Mouse (Mus musculus): ENCODE measurements around the gene Dab2ip.

Gene Dab2ip

DNA sequence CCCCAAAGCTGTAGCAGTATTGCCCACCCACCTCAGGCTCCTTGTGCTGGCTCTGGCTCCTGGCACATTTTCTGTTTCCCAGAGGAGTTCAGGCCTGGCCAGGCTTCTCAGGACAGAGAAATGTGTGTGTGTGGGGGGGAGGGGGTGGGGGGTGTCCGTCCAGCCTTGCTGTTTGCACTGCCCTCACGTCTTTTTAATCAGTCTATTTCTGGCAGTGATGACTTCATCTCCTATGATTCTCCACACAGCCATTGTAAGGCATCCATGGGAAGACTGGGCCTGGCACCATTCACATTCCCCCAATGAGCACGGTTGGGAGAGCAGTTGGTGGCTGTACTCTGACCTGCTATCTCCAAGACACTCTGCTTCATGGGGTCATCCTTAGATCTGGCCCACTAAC, 125.9 kb downstream of the Dab2ip start:
- no peak for DNase-seq (ENCODE audit: low spot score)

DNA sequence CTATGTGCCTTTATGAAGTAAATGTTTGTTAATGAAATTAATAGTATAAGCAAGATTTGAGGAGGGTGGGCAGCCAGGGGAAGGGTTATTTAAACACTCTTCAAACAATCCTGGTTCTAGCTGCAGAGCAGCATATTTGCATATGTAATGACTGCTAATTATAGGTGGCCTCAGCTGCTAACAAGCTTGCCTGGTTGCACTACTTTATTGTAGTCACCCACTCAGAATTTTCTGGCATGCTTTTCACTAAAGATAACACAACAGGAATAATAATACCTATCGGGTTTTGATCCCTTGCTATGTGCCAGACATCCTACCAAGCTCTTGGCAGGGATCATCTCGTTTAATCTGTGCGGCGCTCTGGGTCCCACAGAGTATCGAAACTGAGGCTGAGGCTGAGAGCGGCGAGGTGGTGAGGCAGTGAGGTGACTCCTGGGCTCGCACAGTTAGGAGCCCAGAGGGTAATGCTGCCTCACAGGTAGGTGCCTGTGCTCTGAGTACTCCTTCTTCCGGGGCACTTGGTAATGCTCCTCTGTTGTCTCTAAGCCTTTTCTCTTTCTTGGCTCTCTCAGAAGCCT, 126.8 kb downstream of the Dab2ip start:
- DNase-seq (ENCODE audit: low spot score) = no peak

DNA sequence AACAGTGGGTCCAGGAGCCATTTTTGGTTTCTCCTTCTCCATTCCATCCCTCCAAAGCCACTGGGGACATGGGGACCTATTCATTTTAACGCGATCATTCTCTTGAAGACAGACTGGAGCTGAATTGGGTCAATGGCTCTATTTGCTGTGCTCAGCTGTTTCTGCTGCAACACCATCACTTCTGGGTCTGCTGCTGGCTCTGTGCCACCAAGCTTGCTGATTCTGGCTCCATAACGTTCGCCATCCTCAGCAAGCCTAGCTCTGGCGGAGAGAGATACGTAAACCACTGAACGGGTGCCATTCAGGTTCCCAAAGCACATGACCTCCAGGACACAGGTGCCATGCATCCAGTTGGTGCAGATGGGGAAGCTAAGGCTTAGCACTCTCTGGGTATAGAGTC, 128.0 kb downstream of the Dab2ip start:
- DNase-seq (ENCODE audit: low spot score) = no peak

DNA sequence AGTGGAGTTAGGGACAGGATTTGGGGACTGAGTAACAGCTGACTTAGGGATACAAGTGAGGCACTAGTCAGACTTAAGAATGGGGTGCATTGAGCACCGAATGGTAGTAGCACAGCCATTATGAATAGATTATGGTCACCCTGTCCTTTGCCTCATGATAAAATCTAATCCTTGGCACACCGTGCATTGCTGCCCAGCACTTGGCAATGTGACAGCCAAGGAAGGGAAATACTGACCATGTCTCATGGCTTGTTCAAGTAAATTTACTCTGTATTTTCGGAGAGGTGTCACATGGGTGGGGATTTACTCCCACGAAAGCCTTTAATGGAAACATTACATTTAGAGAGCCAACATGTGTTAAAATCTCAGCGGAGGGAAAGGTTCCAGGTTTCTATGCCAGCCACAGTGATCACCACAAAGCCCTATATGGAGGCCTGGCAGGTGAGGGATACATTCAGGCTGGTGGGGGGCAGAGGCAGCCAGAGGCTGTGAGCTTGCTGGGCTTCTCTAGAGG, 129.5 kb downstream of the Dab2ip start:
- no peak for DNase-seq (ENCODE audit: low spot score)

DNA sequence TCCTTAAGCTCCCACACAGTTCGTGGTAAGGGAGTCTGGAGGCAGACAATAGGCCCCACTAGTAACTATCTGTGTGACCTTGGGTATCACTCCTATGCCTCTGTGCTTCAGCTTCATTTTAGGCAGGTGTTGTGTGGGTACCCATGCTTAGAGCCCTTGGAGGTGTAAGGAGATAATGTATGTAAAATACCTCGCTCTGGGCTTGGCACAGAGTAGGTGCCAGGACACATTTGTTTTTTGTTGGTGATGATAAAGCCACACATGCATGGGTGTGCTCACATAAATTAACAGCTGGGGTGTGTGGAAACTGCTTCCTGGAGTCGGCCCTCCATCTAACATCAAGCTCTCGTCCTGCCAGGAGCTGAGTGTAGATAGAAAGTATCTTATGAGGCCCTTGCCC, 130.1 kb downstream of the Dab2ip start:
- no peak for DNase-seq (ENCODE audit: low spot score)

DNA sequence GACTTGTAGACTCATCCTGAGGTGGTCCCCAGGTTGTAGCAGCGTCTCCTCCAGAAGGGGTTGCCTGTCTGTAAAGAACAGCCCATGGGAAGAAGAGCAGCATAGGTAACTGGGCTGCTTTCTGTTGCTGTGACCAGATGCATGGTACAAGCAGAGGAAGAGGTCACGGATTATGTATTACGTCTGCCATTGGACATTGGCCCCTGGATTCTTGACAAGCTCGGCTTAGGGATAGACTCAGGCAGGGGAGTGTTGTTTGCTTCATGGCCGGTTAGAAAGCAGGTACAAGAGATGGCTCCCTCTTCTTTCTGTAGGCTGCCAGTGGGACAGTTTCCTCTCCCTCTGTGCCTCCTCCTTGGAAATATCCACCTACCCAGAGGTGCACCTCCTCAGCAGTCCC, 130.5 kb downstream of the Dab2ip start:
- no peak for DNase-seq (ENCODE audit: low spot score)

DNA sequence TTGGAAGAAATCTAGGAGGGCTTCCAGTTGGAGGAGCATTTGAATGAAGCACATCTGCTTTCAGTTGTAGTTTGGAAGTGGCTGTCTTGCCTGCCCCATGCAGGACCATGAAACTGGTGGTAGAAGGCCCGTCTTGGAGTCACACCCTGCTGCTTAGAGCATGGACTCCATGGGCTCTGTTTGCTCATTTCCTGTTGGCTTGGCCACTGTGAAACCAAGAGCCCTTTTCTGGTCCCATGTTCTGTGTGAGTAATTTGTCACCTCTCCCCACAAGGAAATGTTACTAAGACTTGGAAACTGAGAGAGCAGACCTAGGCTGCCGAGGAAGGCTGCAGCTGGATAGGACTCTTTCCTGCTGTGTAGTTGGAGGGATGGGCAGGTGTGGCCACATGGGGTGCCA, 131.8 kb downstream of the Dab2ip start:
- no peak for DNase-seq (ENCODE audit: low spot score)

DNA sequence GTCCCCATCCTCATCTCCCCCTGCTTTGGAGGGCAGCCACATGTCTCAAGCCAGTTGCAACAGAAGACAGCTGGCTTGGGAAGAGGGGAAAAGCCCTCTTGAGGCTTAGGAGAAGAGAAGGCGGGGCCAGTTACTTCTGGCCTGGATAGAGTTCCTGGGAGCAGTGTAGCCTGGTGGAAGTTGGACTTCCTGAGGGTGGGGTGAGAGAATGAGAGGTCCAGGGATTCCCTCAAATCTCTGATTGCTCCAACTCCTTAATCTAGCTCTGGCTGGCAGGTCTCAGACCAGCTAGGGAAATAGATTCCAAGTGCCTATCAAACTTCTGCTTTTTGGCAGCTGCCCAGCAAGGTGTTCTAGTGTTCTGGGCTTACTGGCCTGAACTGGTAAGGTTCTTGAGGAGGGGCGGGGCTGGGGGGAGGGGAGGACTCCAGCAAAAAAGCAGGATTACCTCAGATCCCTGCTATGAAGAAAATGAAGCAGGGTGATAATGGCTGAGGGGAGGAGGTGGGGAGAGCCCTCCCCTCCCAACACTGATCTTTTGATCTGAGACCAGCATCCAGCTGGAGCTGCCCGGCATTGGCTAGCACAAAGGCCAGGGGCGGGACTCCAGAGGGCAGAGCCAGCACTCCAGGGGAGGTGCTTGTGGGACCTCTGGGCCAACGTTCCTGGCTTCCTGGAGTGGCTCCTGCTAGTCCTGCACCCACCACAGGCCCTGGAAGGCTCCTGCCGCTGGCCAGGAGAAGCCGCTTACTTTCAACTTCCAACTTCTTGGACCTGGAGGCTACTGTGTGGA, 133.4 kb downstream of the Dab2ip start:
- peak; percentile 57 for DNase-seq (ENCODE audit: low spot score)

DNA sequence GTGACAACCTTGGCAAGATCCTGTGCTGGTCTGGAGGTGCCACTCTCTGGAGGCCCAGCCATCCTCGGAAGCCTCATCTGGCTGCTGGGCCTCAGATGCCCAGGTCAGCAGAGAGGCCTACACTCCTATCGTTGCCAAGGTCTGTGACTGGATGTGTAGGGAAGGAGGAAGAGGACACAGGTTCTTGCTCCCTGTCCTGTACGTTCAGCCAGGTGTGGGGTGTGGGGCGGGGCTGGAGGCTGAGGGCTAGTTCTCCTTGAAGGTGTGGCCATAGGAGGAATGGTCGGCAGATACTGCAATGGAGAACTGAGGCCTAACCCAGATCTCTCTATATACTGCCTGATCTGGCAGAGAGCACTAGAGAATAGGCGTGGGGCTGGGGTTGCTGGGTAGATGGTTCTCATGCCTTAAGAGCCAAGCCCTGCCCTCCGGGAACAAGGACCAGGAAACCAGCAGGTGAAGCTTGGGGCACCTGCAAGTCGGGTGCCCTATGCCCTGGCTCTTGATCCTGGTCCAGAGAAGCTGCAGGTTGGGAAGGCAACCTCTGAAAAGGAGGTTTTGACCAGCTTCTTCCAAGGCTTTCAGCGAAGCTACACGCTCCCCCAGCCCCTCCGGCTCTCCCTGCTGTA, 134.3 kb downstream of the Dab2ip start:
- DNase-seq (ENCODE audit: low spot score) = no peak

DNA sequence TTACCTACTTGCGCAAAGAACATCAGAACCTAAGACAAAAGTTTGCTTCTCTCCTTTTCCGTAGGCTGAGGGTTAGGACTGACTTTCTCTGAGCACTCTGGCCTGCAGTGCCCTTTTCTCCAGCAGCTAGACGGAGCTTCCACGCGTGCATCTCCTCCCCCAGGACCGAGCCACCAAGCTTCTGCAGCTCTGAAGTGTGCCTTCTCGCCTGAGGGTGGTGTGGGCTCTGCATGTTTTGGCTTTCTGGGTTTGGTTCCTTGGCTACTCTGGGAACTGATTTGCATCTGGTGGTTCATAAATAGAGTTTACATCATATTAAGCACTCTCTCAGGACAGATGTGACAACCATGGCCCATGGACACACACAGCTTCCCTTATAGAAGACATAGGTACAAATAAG, 135.0 kb downstream of the Dab2ip start:
- DNase-seq (ENCODE audit: low spot score) = no peak

DNA sequence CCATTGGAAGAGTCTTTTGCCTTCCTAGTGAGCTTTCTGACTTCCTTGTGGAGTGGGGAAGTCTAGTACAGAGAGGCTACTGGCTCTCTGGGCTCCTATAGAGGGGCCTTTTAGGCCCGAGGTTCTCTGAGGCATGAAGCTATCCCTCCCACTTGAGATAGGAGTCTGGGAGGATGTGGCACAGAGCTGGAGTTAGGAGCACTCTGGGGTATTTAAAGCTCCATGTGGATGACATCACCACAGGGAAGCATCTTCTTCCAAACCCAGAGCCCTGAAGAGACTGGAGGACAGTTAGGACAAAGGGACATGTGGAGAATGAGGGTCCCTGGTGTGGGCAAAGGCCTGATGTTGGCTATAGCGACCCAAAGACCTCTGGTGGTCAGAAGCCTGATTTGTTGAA, 136.0 kb downstream of the Dab2ip start:
- no peak for DNase-seq (ENCODE audit: low spot score)

DNA sequence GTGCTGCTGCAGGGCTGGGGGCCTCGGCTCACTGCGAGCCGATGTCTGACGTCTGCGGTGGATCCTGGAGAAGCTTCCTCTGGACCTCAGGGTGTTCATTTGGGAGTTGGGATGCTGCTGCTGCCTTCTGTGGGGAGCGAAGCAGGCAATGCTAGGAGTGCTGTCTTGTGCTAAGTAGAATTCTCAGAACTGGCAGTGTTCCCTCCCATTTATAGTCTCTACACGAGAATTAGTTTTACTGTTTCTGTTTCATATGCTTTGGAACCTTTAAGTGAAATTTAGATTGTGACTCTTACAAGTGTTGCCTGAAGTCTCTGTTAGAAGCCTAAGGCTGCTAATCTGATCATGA, 138.1 kb downstream of the Dab2ip start:
- DNase-seq (ENCODE audit: low spot score) = no peak

DNA sequence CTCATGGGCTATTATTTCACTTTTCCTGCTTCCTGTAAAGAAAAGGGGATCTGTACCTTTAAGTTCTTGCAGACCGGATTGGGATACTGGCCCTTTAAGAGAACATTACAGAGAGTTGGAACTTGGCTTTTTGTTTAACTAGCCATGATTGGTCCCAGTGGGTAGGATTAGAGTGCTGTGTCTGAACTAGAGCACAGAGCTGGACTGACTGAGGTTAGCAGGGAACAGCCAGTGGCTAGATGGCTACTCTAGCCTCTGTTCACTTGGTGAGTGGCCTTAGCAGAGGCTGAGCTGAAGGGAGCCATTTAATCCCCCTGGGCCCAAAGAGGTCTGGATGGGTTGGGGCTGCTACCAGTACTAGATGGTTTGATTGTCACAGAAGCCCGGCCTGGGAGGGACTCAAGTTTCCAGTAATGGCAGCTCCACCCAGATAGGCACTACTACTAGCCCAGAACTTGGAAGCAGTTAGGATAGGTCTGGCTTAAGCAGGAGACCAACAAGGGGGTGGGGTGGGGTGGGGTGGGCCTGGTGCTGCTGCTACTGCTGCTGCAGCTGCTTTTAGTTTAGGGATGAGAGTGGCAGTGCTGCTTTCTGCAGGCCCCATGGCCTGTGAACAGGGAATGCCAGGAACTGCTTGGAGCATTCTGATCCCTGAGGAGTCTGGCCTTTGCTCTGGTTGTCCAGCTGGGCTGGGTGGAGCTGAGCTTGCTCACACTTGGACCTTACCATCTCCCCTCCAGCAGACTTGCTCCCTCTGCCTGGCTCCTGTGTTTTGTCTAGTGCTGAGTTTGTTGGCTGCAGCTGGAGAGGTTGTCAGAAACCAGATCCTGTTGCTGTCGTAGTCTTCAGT, 138.7 kb downstream of the Dab2ip start:
- DNase-seq (ENCODE audit: low spot score) = no peak

DNA sequence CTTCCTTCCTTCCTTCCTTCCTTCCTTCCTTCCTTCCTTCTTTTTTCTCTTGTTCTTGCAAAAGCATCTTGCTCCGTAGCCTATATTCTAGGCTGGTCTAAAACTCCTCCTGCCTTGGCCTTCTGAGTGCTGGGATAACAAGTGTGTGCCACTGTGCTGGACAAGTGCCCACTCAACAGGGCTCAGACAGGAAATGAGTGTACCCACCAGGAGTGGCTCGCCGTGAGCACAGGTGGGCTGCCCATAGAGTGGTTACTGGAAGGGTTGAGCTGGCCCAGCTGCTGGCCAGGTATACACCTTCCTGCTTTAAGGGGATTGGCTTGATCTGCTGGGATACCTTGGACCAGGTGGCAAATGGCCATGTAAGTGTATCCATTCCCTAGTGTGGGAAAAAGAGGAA, 139.7 kb downstream of the Dab2ip start:
- no peak for DNase-seq (ENCODE audit: low spot score)

DNA sequence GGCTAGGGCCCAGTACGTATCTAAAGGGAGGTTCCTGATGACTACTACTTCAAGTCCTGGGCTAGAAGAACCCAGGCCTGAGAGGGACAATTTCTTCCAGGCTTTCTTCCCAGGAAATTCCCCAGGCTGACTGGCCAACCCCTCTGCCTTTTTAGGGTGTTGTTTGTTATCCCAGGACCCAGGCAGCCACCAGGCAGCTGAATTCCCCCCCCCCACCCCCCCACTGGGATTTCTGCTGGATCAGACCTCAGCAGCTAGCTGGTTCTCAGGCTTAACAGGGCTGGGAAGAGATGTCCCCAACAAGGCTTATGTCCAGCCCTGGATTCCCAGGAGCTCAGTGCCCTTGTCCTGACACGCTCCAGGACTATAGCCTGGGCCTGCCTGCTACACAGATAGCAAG, 142.9 kb downstream of the Dab2ip start:
- no peak for DNase-seq (ENCODE audit: low spot score)

DNA sequence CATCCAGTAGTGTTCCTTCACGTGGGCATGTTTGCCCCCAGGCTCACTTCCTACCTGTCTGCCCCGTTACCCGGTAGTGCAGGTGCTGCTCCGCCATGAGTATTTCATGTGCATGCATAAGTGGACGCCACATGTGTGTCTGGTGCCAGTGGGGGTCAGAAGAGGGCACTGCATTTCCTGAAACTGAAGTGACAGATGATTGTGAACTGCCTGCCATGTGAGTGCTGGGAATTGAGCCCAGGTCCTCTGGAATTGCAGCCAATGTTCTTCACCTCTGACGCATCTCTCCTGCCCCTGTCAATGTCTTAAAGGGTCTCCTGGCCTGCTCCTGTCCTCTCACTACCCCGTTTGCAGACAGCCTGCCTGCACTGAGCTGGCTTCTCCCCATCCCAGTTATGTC, 143.9 kb downstream of the Dab2ip start:
- no peak for DNase-seq (ENCODE audit: low spot score)

DNA sequence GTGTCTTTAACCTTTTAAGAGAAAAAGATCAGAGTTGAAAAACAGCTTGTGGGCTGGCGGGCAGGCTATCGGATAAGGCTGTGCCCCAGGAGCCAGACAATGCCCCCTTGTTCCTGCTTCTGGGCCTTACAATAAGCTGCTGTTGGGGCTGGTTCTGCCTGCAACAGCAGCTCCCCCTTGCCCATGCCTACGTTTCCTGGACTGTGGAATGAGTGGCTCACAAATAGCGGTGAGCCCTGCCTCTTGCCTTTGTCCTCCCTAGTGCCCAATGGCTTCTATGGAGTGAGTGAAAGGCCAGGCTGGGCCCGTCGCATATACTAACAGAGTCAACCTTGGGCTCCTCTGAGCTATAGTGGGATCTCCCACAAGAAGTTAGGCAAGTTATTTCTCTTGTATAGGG, 144.5 kb downstream of the Dab2ip start:
- peak; percentile 45 for DNase-seq (ENCODE audit: low spot score)

DNA sequence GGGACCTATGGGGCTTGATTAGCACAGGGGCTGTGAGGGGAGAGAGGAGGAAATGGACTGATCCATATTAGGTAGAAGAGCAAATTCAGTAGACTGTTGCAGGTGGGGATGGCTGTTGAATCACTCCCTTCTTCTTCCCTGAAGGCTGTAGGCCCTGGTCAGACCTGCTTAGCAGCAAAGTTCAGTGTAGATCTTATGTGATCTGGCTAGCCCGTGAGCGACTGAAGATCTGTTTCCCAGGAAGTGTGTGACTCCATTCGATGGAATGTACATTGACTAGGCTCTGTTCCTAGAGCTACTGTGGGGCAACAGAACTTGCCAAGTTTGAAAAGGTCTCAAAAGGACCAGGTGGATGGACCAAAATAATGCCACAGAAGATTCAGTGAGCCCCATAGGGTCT, 145.2 kb downstream of the Dab2ip start:
- no peak for DNase-seq (ENCODE audit: low spot score)

DNA sequence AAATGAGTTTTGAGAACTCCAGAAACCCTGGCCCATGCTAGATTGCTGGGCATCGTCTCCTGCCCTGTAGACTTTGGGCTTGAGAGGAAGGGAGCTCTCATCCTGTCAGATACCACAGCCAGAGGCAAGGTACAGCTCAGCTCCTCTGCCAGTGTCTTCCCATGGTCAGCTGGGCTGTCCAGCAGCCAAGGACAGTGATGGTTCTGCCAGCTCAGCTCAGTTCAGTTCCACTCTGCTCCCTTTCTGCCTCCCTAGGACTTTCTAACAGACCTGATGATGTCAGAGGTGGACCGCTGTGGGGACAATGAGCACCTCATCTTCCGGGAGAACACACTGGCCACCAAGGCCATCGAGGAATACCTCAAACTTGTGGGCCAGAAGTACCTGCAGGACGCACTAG, 154.5 kb downstream of the Dab2ip start:
- DNase-seq (ENCODE audit: low spot score) = no peak

DNA sequence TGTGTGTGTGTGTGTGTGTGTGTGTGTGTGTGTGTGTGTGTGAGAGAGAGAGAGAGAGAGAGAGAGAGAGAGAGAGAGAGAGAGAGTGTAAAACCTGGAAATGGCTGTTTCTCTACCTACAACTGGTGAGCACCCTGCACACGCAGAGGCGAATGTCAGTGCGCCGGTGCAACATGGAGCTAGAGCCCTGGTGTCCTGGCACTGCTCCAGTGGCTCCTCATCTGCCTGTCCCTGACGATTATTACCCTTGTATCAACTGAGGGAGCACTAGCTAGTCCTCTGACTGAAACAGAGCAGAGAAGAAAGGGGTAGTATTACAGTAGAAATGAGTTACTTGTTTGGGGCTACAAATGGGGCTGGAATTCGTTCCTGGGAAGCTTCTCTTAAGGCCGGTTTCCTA, 155.4 kb downstream of the Dab2ip start:
- DNase-seq (ENCODE audit: low spot score) = no peak

DNA sequence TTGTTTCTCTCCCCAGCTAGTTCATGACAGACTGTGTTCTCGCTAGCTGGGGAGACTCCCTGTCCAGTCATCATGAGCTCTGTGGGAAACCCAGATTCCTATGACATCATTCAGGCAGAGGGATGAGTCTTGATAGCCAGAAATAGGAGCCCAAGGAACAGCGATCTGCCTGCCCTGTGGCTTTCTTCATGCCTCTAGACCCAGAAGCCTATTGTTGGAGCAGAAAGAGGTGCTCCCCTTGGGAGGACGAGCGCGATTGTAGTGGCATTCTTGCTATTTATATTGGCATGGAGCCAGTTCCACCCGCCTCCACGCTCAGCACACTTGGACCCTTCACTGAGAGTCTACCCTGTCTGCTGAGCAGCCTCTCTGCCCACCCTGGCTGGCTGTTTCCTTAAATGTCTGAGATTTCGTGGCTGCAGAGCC, 156.7 kb downstream of the Dab2ip start:
- DNase-seq (ENCODE audit: low spot score) = no peak

DNA sequence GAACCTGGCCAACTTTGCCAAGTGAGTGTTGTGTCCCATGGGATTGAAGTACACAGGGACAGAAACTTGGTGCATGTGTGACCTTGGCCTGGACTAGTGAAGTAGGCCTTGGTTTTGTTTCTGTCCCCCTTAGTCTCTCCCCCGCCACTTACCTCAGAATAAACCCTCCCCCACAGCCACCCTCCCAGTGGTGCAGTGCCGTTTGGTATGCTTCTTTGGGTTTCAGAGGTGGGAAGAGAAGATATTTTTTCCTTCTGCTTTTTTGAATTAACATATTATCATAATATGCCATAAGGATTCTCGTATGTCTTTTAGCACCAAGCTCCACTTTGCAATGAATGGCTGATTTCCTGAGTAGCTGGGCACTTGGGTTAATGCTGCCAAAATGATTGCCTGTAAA, 157.4 kb downstream of the Dab2ip start:
- DNase-seq (ENCODE audit: low spot score) = no peak

DNA sequence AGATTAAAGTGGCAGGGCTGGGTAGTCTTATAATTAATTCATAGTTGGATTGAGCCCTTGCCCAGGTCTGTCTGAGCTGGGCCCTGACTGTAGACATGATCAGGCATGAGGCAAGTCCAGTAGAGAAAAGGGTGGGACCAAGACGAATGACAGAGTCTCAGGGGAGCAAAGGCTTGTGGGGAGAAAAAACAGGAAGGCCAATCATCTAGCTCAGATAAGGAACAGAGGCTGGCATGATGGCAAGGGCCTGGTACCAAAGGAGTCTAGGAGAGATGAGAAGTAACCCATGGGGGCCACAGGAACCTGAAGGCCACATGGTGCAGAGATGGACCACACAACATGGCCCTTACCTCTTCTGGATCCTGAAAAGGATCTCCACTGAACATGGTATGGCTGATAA, 158.1 kb downstream of the Dab2ip start:
- DNase-seq (ENCODE audit: low spot score) = no peak
